Mouse (Mus musculus) layer of hippocampus, adult 11-12 months (tissue): ENCODE results near the gene Cactin.
A peak's percentile ranks its signal among the peaks of the same experiment; 100 is the strongest.

Experiments
- DNase-seq: peaks from one replicate; pipeline ENCODE4 v3.0.0; 2022; ENCODE audit warnings: low spot score

Cactin gene

DNA sequence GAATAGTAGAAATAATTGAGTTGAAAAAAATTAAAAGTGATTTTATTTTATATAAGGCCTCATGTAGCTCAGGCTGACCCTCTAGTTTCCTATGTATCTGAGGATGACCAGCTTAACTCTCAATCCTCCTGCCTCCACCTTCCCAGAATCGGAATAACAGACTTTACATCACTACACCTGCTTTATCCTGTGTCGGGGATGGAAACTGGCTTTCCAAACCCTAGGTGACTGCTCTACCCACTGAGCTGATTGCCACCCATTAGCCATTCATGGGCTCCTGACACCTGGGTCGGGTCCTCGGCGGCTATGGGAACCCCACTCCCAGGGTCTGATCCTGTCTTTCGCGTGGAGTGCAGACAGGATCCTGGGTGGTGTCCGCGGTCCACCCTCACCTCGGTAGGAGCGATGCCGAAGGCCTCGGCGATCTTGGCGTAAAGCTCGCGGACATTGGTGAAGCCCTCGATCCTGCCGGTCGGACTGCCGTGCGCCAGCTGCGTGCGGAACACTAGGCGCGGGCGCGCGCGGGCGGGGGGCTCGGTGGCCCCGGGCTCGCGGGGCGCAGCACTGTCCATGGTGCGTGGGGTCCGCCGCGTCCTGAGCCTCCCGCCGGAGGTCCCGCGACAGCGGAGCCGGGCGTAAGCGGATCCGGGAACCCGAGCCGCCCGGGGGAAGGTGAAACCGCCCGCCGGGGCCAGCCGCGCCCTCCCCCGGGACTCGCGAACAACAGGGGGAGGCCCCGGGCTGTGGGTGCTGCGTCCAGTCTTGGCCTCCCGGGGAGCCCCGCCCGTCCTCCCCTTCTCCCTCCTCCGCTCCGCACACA, 22.0 kb downstream of the Cactin start, which contains the start of gene Gipc3:
TSS of gene Gipc3 (minus strand) at position 581 of the 820 bp plus-strand sequence.
- DNase-seq, result no peak

DNA sequence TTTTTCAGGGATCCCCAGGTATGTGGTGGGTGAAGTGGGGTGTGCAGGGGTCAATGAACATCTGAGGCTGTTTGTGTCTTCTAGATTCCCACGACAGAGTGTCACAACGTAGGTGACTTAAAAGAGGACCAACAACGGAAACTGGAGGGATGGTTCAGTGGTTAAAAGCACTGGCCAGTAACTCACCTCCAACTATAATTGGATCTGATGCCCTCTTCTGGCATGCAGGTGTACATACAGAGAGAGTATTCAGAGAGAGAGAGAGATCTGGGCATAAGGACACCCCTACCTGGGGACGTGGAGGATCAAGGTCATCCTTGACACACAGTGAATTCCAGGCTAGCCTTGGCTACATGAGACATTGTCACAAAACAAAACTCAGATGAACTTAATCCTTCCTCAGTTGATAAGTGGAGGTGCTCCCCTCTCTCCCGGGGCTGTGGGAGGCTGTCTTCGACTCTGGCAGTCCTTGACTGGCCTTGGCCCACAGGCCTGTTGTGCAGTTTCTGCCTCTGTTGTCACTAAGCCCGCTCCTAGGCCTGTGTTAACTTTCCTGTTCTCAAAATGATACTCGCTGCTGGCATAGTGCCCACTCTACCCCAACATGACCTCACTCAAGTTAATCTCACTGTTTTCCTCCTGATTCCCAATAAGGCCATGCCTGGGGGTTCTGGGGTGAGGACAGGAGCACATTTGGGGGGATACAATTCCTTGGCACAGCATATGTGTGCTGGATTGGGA, 23.7 kb downstream of the Cactin start:
- DNase-seq, result no peak

DNA sequence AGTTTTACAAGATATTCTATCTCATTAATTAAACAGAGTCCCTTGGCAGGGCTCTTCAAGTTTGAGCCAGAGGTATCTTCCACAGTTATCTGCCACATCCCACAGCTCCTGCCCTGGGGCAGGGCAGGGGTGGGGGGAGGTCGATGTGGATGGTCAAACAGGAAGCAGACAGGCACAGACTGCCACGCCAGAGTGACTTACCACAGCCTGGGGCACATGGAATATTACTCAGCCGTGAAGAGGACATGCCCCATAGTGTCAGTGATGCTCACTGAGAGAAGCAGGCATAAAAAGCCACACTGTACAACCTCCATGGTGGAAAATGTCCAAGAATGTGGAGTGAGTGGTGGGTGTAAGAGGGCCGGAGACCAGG, 24.2 kb downstream of the Cactin start:
- no peak for DNase-seq

DNA sequence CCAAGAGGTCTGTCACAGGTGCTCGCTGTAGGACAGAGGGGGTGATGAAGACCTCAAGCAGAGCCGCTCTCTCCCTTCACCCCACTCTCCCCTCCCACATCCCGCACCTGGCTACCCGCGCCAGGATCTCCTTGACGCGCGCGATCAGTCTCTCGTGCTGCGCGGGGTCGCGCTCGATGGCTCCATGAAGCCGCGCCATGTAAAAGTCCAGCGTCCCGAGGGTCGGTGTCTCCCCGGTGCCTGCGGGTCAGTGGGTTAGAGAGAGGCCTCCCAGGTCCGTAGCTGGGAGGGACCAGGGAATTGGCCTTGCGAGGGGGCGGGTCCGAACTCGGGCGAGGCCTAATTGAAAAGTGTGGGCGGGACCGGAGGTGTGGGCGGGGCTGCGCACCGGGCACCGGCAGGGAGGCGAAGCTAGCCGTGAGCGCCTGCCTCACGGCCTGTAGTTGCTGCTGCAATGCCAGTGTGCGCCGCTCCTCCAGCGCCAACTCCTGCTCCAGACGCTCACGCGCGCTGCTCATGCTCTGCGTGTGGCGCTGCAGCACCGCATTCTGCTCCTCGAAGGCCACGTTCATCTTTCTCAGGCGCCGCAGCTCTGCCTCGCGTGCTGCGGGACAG, 25.7 kb downstream of the Cactin start:
- no peak for DNase-seq

DNA sequence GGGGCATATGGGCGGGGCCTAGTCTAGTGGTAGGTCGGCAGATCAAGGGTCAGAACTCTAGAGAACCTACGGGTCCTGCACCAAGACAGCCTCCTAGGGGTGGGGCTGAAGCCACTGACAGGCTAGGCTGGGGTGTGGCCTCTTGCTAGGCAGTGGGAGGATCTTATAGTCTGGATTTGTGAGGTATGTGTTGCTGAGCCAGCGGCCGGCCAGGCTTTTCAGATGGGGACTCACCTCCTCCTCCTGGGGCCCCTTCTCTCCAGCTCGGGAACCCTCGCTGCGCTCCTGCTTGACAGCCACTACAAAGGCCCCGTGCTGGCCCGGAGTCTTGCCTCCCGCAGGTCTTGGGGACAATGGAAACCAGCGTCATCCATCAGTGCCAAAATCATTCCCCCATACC, 28.2 kb downstream of the Cactin start:
- no peak for DNase-seq

- DNase-seq, result no peak
Observed at GRCm38 (mm10) chr10:81349961-81350350, 29.1 kb downstream of the Cactin start.

GRCm38 (mm10) chr10:81350351-81351063, 29.6 kb downstream of the Cactin start, which contains the start of gene Hmg20b:
Gene Hmg20b, minus strand, starts transcription at chr10:81350480.
- peak; percentile 100 for DNase-seq

DNA sequence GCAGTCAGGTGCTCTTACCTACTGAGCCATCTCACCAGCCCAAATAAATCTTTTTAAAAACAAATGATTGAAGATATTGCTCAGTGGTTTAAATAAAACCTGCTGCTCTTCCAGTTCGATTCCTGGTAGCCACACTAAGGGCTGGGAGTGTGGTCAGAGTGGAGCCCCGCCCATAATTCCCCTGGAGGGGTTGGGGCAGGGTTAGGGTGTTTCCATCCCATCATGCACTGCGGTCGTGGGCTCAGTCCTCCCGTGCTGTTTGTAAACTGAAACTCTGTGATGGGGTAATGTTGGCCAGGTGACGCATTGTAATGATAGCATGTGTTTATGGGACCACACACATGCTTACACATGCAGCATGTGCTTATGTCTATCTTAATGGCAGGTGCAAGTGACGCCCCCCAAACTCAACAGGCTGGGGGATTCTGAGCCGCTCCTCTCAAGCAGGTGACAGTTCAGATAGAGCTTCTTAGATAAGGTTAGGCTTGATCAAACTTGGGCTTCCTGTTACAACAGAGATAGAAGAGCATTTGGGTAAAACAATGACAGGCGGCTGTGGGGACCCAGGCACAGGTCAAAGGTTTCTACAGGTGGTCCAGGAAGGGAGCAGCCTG, 30.9 kb downstream of the Cactin start:
- DNase-seq, result no peak

DNA sequence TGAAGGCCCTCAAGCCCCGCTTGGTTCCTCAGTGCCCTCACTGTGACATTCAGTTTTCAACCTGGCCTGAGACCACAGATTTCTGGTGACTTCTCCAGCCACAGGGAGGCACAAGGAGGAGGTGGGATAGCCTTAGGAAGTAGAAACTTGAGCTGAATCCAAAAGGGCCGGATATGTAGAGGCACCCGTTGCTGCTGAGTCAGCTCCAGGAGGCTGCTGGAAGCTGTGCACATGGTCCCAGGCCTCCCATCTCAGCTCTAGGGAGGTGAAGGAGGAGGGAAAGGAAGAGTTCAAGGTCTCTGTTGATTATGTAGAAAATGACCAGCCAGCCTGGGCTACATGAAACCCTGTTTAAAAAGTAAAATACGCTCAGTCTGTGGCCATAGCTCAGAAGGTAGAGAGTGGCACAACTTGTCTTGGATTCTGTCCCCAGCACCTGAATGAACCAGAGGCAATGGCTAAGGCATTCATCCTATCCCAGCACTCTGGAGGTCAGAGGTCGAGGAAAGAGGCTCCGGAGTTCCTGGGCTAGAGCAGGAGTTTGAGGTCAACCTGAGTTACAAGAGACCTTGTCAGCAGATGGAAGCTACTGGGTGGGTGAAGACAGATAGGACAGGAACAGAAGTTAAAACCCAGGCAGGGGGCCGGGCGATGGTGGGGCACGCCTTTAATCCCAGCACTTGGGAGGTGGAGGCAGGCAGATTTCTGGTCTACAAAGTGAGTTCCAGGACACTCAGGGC, 34.0 kb downstream of the Cactin start:
- DNase-seq, result no peak

DNA sequence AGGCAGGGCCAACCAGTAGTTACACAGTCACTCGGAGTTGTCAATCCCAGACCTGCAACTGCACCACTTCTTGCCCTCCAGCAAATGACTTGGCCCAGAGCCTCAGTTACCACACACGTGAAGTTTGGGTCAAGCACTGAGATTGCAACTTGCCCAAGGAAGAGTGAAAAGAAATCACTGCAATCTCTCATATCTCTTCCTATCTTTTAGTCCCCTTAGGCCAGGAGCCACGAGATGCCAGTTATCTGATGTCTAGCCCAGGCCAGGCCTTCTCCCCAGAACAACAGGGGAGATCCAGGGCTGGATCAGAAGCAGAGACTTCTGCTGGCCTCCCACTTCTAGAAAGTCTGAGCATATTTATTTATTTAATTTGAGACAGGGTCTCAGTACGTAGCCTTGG, 34.6 kb downstream of the Cactin start:
- DNase-seq, result no peak

- DNase-seq, result no peak
Observed at GRCm38 (mm10) chr10:81356352-81356990, 35.6 kb downstream of the Cactin start.

GRCm38 (mm10) chr10:81356991-81357844, 36.3 kb downstream of the Cactin start, which contains the start of gene Mfsd12:
Gene Mfsd12, plus strand, starts transcription at chr10:81357491.
- DNase-seq, result peak; percentile 92

DNA sequence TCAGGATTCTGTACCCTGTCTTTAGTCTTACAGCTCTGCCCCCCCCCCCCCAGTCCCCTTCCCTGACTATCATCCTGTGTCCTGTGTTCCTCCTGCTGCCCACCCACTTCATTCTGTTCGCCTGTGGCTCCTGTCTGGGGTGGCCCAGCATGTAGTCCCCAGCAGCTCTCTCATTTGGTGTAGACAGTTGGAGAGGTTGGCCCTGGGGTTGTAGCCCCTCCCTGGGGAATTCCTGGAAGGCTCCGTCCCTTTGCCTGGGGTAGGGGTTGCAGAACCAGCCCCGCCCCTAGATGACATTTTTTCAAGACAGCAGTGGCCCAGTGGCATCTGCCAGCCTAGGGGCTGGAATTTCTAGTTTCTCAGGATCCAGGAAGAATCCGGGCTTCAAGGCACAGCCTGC, 37.3 kb downstream of the Cactin start:
- DNase-seq, result no peak

DNA sequence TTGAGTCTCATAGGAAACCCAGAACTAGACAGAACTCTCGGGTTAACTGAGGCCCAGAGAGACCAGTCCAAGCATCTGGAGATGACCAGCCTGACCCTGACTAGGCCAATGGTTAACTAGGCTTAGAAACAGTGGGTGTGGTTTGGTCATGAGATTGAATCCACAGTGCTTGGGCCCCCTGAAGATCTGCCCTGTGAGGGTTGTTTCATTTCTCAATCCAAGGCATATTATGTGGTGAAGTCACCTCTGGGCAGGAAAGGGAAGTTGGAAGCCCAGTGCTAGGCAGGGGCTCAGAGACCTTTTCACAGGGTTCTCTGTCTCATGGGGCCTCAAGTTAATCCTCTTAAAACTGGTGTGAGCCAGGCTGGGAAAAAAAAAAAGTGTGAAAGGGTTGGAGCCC, 37.9 kb downstream of the Cactin start:
- no peak for DNase-seq

DNA sequence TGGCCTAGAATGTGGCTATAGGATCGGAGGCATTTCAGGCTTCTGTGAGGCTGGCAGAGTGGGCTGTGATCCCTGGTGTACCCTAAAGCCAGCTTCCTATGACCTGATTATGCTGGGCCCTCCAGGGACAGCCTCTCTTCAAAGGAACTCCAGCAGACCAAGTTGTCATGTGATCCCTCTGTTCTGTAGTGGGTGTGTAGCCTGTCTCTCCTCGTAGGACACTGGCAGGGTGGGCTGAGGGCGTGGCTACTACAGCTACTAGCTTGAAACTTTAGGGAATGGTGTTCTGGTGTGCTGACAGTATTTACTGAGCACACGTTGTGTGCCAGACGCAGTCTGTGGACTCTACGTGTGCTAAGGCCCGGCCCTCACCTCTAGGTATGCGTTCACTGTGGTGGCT, 39.8 kb downstream of the Cactin start:
- no peak for DNase-seq

DNA sequence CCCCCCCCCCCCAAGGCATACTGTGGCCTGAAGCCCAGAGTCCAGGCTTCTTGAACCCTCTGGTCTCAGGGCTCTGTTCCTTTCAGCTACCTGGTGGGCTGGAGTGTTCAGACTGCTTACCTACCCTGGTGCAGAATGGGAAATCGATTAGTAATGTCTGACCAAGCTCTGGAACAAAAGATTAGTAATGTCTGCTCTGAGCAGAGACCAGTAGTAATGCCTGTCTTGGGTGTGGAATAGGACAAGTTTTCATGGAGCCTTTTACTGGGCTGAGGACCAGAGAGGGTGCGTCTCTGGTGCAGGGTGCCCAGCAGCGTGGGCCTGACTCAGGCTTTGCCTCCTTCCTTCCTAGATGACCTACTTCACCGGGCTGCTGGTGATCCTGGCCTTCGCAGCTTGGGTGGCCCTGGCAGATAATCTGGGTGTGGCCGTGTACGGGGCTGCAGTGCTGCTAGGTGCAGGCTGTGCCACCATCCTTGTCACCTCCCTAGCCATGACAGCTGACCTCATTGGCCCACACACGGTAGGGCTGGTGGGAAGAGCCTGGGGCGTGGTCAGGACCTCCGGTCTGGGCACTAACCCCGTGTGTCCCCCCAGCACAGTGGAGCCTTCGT, 41.5 kb downstream of the Cactin start:
- no peak for DNase-seq

GRCm38 (mm10) chr10:81363436-81364346, 42.8 kb downstream of the Cactin start:
- no peak for DNase-seq

DNA sequence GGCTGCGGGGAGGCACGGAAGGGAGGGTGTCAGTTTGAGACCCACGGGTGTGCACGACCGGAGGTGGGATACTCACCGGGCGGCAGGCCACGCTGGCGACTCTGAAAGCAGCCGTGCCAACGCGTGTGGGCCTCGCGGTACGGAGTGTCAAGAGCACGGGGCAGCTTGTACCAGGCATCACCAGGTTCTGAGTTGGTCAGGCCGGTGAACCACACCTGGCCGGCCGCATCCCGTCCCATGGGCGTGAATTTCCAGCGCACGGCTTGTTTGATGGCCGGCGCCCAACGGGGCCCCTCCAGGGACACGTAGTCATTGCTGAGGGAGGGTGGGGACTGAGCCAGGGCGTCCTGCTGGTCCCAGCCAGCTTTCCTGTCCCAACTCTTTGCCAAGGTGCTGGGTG, 43.8 kb downstream of the Cactin start:
- no peak for DNase-seq
